Mouse (Mus musculus): ENCODE measurements around the gene Gm5726.
"Not testable (repeated sequence)": the region's sequence is repeated elsewhere in the genome, so short reads cannot be mapped to it uniquely, and the experiment has no call there.

Gm5726 gene

GRCm38 (mm10) chr7:20545657-20546056, at the start of gene Gm5726:
TSS of gene Gm5726 (minus strand) at chr7:20545757.
- DNase-seq (ENCODE audit: low spot score in 2 of 2), result not testable (repeated sequence)

DNA sequence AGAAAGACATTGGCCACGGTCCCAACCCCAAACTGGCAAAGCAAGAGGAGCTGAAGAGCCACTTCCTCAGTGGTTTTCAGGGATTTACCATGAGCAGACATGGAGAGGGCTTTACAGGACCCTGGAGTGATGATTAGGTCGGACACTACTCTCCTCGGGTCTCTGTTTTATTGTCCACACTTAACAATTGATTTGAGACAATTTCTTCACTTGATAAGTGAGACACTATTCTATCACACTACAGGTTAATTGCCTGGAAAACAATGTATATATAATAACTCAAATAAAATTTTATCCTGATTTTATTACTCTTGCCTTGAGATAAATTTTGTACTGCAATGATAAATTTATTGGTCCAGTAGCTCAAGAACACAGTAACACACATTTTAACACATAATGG, 30.6 kb upstream of the Gm5726 start, which contains the start of gene Gm4141:
Gene Gm4141 (minus strand): TSS at position 101 of the 400 bp plus-strand sequence.
- not testable (repeated sequence) for DNase-seq (ENCODE audit: low spot score in 2 of 2)

DNA sequence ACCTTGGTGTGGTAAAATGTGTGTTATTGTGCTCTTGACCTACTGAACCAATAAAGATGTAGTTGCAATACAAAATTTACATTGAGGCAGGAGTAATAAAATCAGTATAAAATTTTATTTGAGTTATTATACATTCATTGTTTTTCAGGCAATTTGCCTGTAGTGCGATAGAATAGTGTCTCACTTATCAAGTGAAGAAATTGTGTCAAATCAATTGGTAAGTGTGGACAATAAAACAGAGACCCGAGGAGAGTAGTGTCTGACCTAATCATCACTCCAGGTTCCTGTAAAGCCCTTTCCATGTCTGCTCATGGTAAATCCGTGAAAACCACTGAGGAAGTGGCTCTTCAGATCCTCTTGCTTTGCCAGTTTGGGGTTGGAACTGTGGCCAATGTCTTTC, 12.0 kb downstream of the Gm5726 start, which contains the start of gene Vmn1r104:
Gene Vmn1r104 (plus strand): TSS at position 301 of the 400 bp plus-strand sequence.
- DNase-seq (ENCODE audit: low spot score in 2 of 2), result not testable (repeated sequence)

GRCm38 (mm10) chr7:20510434-20510833, 35.1 kb downstream of the Gm5726 start, which contains the start of gene Vmn1r103:
TSS of gene Vmn1r103 (minus strand) at chr7:20510534.
- not testable (repeated sequence) for DNase-seq (ENCODE audit: low spot score in 2 of 2)
